Mouse (Mus musculus) erythroblast, adult 5-6 weeks (primary cell): ENCODE results near the gene Crmp1. TPM values are rescaled to one million over a fixed set of nuclear protein-coding genes. Genes with fewer than 3 reads are reported as not detected.

Source experiments
- ATAC-seq: replicated peaks from 2 replicates; pipeline ENCODE4 v1.8.0; 2016; ENCODE audit warnings: moderate number of reproducible peaks, mild to moderate bottlenecking, moderate TSS enrichment, inconsistent platforms; ENCODE audit not compliant: poor library complexity, low FRiP score, severe bottlenecking
- total RNA-seq, 2 experiments: library from RNA; stranded (forward) in 1 of 2; stranded (reverse) in 1 of 2; fragments of 150-400 nt in 1 of 2; fragments of 200-764, 138-1000 nt in 1 of 2; gene quantifications; 2 replicates each; pipeline versions ENCODE4 v1.2.3 to v1.2.4; 2015 to 2017; ENCODE audit warnings: low replicate concordance in 2 of 2

Crmp1 gene
- total RNA-seq (2015; ENCODE audit: low replicate concordance) (not detected in 2 replicates), total RNA-seq (2017; ENCODE audit: low replicate concordance) (not detected in 2 replicates)

DNA sequence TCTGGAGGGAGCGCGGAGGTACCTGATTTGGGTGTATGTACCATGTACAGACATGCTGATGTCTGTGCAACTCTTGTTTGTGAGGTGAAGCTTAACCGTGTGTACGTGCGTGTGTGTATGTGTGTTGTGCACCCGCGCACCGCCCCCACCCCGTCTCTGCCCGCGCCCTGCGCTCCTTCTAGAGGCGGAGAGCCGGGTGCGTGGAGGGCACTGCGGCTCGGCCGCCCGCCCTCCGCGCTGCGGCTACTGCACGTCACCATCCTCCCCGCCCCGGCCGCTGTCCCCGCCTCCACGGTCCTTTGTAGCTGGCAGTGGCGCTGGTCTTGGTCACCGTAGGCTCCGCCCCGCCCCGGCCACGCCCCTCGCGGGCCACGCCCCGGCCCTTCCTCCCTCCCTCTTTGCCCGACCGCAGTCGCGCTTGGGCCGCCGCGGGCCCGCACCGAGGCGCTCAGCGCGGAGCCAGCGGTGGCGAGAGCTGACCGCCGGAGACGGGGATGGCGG, at the start of gene Crmp1:
Crmp1 (plus strand) TSS at position 290 of the 501 bp plus-strand sequence.
- ATAC-seq: no peak

DNA sequence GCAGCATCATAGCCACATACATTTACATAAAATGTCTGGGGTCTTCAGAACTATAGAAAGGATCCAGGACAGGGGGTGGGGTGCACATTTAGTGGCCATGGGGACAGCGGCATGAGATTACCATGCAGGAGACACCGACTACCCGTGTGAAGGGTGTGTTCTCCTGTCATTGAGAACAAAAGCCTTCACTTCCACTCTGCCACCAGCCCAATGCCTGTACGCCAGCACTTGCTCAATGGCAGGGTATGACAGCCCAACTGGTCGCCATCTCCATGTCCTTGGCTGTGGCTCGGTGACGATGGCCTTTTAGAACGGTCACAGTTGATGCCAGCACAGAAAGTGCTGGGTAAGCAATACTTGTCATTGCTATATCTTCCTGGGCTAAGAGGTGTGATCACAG, 45.5 kb upstream of the Crmp1 start:
- no peak for ATAC-seq

DNA sequence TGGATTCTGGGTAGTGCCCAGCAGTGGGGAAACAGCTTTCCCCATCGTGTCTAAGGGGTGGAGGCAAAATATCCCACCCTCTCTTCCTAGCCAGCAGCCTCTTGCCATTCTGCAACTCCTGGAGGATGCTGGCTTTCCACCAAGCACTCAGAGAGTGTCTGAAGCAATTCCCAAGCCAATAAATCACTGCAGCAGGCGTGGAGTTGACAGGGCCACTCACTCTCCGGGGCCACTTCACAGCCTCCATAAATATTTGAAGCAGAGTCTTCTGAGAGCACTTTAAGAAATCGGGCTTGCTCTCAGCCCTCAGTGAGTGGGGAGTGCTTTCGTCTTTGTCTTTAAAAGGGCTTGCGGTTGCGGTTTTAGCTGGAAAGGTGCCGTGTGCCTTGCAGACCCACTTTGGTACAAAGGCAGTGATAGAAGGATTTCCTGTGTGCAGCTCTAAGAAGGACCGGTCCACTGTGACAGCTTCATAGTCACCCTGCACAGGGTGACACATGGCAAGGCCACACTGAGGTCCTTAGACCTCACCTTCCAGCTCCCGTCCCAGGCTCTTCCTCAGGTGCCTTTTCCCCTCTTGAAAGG, 45.0 kb upstream of the Crmp1 start:
- ATAC-seq: no peak

DNA sequence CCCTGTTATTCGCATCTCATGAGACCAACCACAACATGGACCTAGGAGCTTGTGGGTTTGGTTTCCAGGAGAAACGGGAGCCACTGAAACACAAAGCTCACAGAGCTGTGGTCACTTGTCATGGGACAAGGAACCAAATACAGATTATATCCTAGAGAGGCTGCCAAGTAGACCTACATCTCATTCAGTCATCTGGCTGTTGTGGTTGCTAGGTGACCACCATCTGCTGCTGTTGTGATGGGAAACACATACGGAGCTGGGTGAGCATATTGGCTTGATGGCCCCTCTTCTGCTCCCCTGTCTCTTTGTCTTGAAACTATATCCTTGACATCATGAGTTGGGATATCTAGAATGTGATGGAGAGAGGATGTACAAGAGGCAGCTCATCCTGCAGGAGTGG, 44.3 kb upstream of the Crmp1 start:
- ATAC-seq: no peak

DNA sequence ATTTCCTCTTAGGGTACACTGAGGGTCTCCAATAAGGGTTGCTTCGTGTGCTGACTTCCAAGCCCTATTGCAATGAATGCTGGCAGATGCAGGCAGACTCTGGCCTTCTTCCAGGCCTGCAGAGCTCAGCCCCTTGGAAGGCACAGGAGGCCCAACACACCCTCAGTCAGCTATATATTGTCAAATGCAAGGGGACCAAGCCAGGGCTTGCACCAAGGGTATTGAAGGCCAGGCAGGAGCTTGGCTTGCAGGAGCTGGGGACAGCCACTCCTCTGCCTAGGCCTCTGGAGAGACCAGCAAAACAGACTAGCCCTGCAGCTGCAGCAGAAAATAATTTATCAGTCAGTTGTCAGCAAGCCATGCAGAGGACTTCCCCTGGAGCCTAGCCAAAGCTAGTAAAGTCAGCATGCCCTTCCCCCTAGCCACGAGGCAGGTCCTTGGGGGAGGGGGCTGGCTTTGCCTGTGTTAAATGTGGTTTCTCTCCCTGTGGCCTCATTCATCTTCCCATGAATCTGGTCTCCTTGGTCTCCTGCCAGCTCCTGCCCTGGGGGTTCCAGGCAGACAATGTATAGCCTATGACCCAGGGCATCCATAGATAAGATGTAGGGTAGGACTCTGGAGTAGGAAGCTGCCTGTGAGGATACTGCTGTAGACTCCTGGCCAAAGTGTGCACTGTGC, 43.6 kb upstream of the Crmp1 start:
- ATAC-seq: no peak

- no peak for ATAC-seq
Observed at GRCm38 (mm10) chr5:37202285-37202684, 39.5 kb upstream of the Crmp1 start.

DNA sequence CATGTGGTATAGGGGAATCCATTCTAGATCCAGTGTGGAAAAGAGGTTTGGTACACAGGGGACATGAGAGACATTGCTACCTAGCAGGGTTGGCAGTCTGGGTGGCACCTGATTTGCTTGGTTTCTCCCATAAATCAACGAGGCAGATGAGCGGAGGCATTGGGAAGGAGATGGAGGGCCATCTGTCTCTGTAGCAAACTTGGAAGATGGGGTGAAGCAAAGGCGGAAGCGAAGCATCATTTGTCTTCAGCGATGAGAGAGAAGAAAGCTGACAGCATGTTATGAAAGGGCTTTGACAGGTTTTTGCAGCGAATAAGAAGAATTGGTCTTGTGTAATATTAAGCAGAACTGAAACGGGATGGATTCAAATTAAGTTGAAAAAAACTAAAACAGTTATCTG, 36.9 kb upstream of the Crmp1 start:
- ATAC-seq: no peak

GRCm38 (mm10) chr5:37205420-37205819, 36.3 kb upstream of the Crmp1 start:
- no peak for ATAC-seq

DNA sequence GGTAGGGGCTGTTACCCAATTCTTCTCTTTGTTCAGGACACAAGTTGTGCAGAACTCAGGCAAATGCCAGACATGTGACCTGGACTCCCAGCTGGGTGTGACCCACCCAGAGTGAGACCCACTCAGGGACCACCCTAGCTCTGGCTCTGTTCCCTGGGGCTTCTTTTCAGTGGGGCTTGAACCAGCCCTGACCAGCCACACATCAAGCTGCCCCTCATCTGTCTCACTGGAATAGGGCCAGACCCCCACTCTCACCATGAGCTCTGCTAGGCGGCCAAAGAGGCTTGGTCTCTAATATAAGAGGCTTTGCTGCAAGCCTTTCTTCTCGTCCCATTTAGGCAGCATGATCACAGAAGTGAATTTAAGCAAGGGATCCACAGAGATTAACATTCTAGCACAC, 35.4 kb upstream of the Crmp1 start:
- no peak for ATAC-seq

DNA sequence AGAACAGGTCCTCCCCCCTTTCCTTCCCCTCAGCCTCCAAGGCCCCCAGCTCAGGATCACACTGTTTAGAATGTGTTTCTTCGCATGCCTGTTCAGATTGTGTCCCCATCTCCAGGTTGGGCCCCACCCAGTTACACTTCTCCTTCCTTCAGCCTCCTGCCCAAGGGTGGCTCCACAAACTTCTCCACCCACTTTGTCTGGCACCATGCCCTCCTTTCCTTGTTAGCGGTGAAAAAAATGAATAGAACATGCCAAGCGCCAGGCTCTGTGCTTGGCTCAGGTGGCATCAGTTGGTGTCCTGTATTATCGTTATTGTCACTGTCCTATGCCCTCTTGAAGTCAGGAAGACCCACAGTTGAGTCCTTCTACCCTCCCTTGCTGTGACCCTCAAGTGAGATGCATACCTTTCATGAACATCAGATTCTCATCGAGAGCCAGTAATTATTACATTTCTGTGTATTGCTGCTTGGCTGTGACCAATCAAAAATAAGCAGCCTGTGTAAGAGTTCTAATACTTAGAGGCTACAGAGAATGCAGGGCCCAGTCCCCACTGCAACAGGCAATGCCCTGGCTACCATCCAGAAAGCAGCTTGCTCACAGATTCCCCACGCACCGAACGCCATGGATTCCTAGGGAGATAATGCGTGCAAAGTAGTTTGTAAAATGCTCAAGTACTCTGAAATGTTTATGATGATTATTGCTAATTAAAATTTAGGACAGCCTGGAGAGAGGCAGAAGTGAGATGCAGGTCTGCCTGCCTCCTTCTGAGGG, 28.6 kb upstream of the Crmp1 start:
- no peak for ATAC-seq

DNA sequence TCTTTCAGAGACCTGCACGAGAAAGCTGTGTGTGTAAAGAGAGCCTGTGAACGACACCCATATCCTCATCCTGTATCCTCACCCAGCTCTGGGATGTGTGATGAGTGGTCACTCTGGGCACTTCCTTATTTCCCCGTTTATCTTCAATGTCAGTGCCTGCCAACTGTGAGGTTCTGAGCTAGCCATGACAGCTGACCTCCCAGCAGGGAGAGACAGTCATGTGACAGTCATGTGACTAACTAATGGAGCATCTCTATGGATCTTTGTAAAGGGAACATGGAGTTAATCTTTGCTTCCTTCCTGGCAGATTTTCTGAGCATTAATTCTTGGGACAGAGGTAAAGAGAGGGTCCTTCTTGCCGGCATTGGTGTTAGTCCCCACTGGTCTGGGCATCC, 28.0 kb upstream of the Crmp1 start:
- no peak for ATAC-seq

- ATAC-seq: no peak
Observed at GRCm38 (mm10) chr5:37214614-37215013, 27.1 kb upstream of the Crmp1 start.

- no peak for ATAC-seq
Observed at GRCm38 (mm10) chr5:37215276-37215675, 26.5 kb upstream of the Crmp1 start.

DNA sequence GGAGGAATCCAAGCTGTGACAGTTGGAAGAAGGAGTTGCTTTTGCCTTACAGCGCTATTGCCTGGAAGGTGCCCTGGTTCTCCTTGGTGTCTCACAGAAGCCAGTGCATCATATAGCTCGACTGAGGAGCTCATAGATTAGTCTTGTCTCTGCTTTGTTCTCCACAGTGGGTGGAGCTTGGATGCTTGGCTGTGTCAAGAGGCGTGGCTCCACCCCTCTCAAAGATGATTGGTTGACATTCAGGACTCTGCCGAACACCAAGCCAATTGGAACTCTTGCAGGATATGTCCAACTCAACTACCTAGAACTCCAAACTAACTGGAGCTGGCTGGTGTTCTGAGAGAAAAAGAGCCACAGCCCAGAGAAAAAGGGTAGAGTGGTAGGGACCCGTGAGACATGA, 22.1 kb upstream of the Crmp1 start:
- ATAC-seq: no peak

DNA sequence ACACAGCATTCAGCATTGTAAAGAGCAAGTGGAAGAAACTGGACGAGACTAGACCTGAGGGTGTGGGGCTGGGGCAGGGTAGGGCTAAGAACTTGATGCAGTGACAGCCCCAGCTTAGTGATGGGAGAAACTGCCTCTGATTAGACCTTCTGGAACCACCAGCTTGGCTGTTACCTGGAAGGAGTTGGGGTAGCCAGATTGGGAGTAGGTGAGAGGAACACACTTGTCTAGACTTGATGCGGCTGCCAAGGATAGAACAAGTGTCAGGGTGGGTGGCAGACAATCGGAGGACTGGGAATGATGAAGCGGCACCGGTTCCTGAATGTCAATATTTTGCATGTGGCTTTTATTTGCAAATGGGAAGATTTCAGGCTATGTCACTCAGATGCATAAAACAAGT, 21.2 kb upstream of the Crmp1 start:
- no peak for ATAC-seq

- ATAC-seq: no peak
Observed at GRCm38 (mm10) chr5:37221563-37221962, 20.2 kb upstream of the Crmp1 start.

DNA sequence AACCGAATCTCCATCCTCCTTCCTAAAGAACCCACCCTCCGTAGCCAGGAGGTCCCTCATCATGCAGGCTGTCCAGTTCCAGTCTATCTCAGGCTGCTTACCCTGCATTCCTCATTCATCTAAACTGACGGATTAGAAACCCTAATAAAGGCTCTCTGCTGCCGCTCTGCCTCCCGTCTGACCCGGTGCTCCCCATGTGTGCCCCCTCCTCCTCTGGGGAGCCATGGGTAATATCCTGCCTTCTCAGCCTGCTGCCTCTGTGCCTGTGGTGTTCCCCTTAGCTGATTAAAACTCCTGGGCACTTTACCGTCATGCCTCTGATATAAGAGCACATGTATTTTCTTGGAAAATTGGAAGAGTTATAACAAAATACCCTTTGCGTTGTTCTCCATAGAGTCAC, 19.4 kb upstream of the Crmp1 start:
- ATAC-seq: no peak

- ATAC-seq: no peak
Observed at GRCm38 (mm10) chr5:37225708-37226107, 16.0 kb upstream of the Crmp1 start.

- no peak for ATAC-seq
Observed at GRCm38 (mm10) chr5:37227956-37228680, 13.6 kb upstream of the Crmp1 start.

GRCm38 (mm10) chr5:37228894-37229293, 12.8 kb upstream of the Crmp1 start:
- ATAC-seq: no peak
